Mouse (Mus musculus) C2C12 (cell line): ENCODE measurements around the gene Thsd7a.

Experiments used
- CEBPB ChIP-seq: IDR thresholded peaks from one replicate; pipeline ENCODE4 v1.6.1; 2011; ENCODE audit warnings: low read depth, mild to moderate bottlenecking, control low read depth, moderate library complexity
- CTCF ChIP-seq: IDR thresholded peaks from one replicate; pipeline ENCODE4 v1.5.1; 2011; ENCODE audit not compliant: control insufficient read depth, insufficient read depth, insufficient read length
- FOSL1 ChIP-seq: IDR thresholded peaks from one replicate; pipeline ENCODE4 v1.8.0; 2011; ENCODE audit warnings: mild to moderate bottlenecking, low read length; ENCODE audit not compliant: poor library complexity, insufficient read depth, severe bottlenecking
- MAX ChIP-seq: IDR thresholded peaks from one replicate; pipeline ENCODE4 v1.6.1; 2011; ENCODE audit warnings: mild to moderate bottlenecking, control low read depth
- MYOD1 ChIP-seq: IDR thresholded peaks from one replicate; pipeline ENCODE4 v1.6.1; 2011; ENCODE audit warnings: low read depth; ENCODE audit not compliant: control insufficient read depth, insufficient read length
- MYOG ChIP-seq: IDR thresholded peaks from one replicate; pipeline ENCODE4 v1.6.1; 2011; ENCODE audit not compliant: control insufficient read depth, insufficient read length; ENCODE audit errors: extremely low read depth
- USF1 ChIP-seq: IDR thresholded peaks from one replicate; pipeline ENCODE4 v1.6.1; 2011; ENCODE audit warnings: low read depth, mild to moderate bottlenecking, control low read depth, moderate library complexity

GRCm38 (mm10) chr6:12348667-12349066 is 400.5 kb downstream of the Thsd7a start:
- TF ChIP-seq MYOD1 (no peak), CTCF (no peak), MAX (no peak), MYOG (no peak), CEBPB (no peak), USF1 (no peak), FOSL1 (no peak)
